Mouse (Mus musculus) limb, embryonic 13.5 days (tissue): Measurements from ENCODE around the gene Ip6k3. TPM values are rescaled to one million over a fixed set of nuclear protein-coding genes. Genes with fewer than 3 reads are reported as not detected.

Experiments used
- ATAC-seq: fragments of 200-750 bp; cut with Nextera tagmentation; 2 replicates; pipeline ENCODE4 v1.8.0; 2017; ENCODE audit warnings: low read depth, moderate number of reproducible peaks, moderate TSS enrichment; ENCODE audit not compliant: low FRiP score
- H3K27ac ChIP-seq: fragments of 300-500 bp; sonication (generic); 2 replicates; pipeline ENCODE4 v1.5.1; 2015; ENCODE audit warnings: inconsistent platforms, mild to moderate bottlenecking, moderate library complexity
- H3K27me3 ChIP-seq: fragments of 300-500 bp; sonication (generic); 2 replicates; pipeline ENCODE4 v1.6.1; 2015; ENCODE audit warnings: mild to moderate bottlenecking, inconsistent platforms
- H3K36me3 ChIP-seq: fragments of 300-500 bp; sonication (generic); 2 replicates; pipeline ENCODE4 v1.6.1; 2015; ENCODE audit warnings: inconsistent platforms, mild to moderate bottlenecking, moderate library complexity
- H3K4me1 ChIP-seq: fragments of 300-500 bp; sonication (generic); 2 replicates; pipeline ENCODE4 v1.6.1; 2015; ENCODE audit warnings: inconsistent platforms
- H3K4me2 ChIP-seq: fragments of 300-500 bp; sonication (generic); replicated peaks from 2 replicates; pipeline ENCODE4 v1.6.1; 2015; ENCODE audit warnings: inconsistent platforms, mild to moderate bottlenecking, moderate library complexity
- H3K4me3 ChIP-seq: fragments of 300-500 bp; sonication (generic); 2 replicates; pipeline ENCODE4 v1.5.1; 2015; ENCODE audit warnings: moderate library complexity, mild to moderate bottlenecking, inconsistent platforms
- H3K9ac ChIP-seq: fragments of 300-500 bp; sonication (generic); 2 replicates; pipeline ENCODE4 v1.6.1; 2015; ENCODE audit warnings: mild to moderate bottlenecking, inconsistent platforms
- H3K9me3 ChIP-seq: fragments of 300-500 bp; sonication (generic); 2 replicates; pipeline ENCODE4 v1.6.1; 2016; ENCODE audit warnings: inconsistent platforms
- WGBS: fragments of 180-500 bp; shearing (Covaris S2); methylation state at CpG from one replicate; pipeline ENCODE4 v1.1.7; 2015; 5-methylcytosine and 5-hydroxymethylcytosine counted together
- polyA plus RNA-seq: library from polyadenylated mRNA; unstranded; fragments of >200 nt; fragmentation: Nextera tagmentation; extraction: Ambion mirVana; gene quantifications from 2 replicates; pipeline ENCODE4 v1.2.1, GENCODE M21; 2015

The Ip6k3 gene
- polyA plus RNA-seq, 1 experiment from 2014 or later, result 0.55 TPM

DNA sequence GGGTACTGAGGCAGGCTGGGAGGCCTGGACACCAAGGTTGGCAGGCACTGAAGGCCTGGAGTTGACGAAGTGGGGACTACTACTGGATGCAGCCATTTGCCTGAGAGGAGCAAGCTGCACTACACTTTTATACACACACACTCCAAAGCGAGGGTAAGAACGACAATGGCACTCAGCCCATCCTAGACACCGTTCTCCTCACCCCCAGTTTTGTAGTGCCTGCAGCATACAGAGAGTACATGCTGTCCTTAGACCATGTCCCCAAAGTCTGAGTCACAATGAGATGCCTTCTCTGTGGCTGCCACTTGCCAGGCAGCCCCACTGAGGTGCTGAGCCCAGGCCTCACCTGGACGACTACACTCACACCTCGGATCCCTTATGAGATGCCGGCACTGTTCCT, 37.8 kb downstream of the Ip6k3 start:
- WGBS, result 80% methylated on average over 7 of the region's 7 CpGs

DNA sequence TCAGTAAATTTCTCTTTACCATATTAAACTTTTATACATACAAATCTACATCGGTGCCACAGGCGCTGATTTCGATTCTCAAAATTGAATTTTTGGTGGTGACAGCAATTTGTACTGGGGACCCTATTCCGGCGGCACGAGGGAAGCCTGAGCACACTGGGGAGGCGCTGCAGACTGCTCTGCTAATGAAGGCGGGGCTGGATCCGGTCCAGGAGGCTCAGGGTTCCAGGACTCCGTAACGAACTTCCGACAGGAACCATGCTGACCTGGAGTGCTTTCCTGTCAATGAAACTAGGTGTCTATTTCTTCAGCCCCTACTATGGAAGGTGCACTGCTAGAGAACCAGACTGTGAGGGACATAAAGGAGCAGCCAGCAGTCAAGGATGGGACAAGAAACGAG, 38.3 kb downstream of the Ip6k3 start:
- Histone ChIP-seq H3K4me2 (no peak overlapping the region), H3K27ac (no peak overlapping the region), H3K9ac (no peak overlapping the region), H3K9me3 (no peaks in the 10 kb centered on the region), H3K36me3 (peaks cover 22% of the 10 kb centered on the region), H3K27me3 (no peaks in the 10 kb centered on the region), H3K4me1 (peaks cover 80% of the 10 kb centered on the region), H3K4me3 (no peak overlapping the region)
- 72% methylated on average over 13 of the region's 13 CpGs for WGBS
- no peak for ATAC-seq

More for the DNA sequence above, 37.8 kb downstream of the Ip6k3 start:
- H3K4me3 ChIP-seq, result no peak overlapping the region
- H3K27ac ChIP-seq, result no peak overlapping the region
- H3K36me3 ChIP-seq, result peaks cover 17% of the 10 kb centered on the region
- H3K9me3 ChIP-seq, result no peaks in the 10 kb centered on the region
- no peak for ATAC-seq
- H3K4me2 ChIP-seq, result peak overlapping the region; percentile 14; the same call in 1 of the 2 replicates
- H3K4me1 ChIP-seq, result peaks cover 78% of the 10 kb centered on the region
- H3K27me3 ChIP-seq, result no peaks in the 10 kb centered on the region
- 0 out of 2 replicates have a peak overlapping the region, but pooled peaks have one; percentile 45 for H3K9ac ChIP-seq

DNA sequence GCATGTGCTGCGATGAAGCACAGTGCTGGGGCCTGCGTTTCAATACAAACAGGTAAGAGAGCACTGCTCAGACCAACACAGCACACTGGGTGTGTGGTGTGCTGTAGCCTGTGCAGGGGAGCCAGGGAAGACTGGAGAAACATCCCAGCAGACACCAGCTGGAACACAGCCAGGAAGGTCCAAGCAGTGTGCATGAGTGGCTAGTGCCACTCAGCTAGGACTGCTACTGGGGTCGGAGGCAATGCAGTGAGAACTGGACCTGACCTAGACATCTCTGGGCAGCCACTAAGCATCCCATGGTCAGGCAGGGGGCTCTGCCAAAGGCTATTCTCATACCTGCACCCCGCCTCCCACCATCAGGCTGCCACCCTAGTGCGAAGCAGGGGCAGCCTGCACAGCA, 39.4 kb downstream of the Ip6k3 start:
- no peak overlapping the region for H3K9ac ChIP-seq
- H3K27ac ChIP-seq, result no peak overlapping the region
- H3K4me1 ChIP-seq, result peaks cover 75% of the 10 kb centered on the region
- no peaks in the 10 kb centered on the region for H3K27me3 ChIP-seq
- no peak overlapping the region for H3K4me3 ChIP-seq
- no peak for ATAC-seq
- H3K36me3 ChIP-seq, result peaks cover 33% of the 10 kb centered on the region
- no peak overlapping the region for H3K4me2 ChIP-seq
- 91% methylated on average over 5 of the region's 5 CpGs for WGBS
- H3K9me3 ChIP-seq, result no peaks in the 10 kb centered on the region

GRCm38 (mm10) chr17:27126974-27127373, 40.6 kb downstream of the Ip6k3 start:
- peaks cover 63% of the 10 kb centered on the region for H3K4me1 ChIP-seq
- H3K9ac ChIP-seq, result no peak overlapping the region; the same call in 1 of the 2 replicates
- H3K36me3 ChIP-seq, result peaks cover 45% of the 10 kb centered on the region

GRCm38 (mm10) chr17:27125669-27126202, 41.9 kb downstream of the Ip6k3 start:
- Histone ChIP-seq H3K4me2 (no peak overlapping the region), H3K4me3 (no peak overlapping the region), H3K4me1 (peaks cover 54% of the 10 kb centered on the region), H3K9ac (no peak overlapping the region), H3K36me3 (peaks cover 55% of the 10 kb centered on the region), H3K9me3 (no peaks in the 10 kb centered on the region), H3K27ac (no peak overlapping the region), H3K27me3 (no peaks in the 10 kb centered on the region)
- ATAC-seq, result no peak
- WGBS, result 89% methylated on average over 11 of the region's 11 CpGs

More at GRCm38 (mm10) chr17:27126974-27127373, 40.6 kb downstream of the Ip6k3 start:
- Histone ChIP-seq H3K27me3 (no peaks in the 10 kb centered on the region), H3K4me2 (no peak overlapping the region), H3K9me3 (no peaks in the 10 kb centered on the region), H3K27ac (no peak overlapping the region), H3K4me3 (no peak overlapping the region)
- 81% methylated on average over 10 of the region's 10 CpGs for WGBS
- ATAC-seq, result no peak

DNA sequence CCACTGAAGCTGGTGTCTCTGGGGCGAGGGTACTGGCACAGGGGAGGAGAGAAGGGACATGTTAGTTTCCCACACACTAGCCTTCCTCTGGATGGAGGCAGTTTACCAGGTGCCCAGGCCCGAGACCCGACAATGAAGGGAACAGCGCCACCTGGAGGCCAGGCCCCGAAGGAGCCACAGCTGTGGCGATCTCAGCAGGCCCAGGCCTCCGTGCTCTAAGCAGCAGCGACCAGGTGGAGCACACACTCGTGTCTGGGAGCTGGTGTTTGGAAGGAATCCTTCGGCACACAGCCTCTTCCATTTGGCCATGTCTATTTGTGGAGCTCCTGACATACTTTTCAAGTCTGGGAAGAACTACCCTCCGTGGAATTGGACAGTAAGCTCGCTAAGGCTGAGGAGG, 42.4 kb downstream of the Ip6k3 start:
- H3K27ac ChIP-seq, result no peak overlapping the region
- no peak for ATAC-seq
- peaks cover 55% of the 10 kb centered on the region for H3K36me3 ChIP-seq
- H3K4me2 ChIP-seq, result no peak overlapping the region
- H3K9me3 ChIP-seq, result no peaks in the 10 kb centered on the region
- H3K4me1 ChIP-seq, result peaks cover 54% of the 10 kb centered on the region
- no peak overlapping the region for H3K9ac ChIP-seq
- no peak overlapping the region for H3K4me3 ChIP-seq
- 31% methylated on average over 12 of the region's 12 CpGs for WGBS
- H3K27me3 ChIP-seq, result no peaks in the 10 kb centered on the region

GRCm38 (mm10) chr17:27123813-27124375, 43.7 kb downstream of the Ip6k3 start:
- no peak overlapping the region for H3K9ac ChIP-seq
- H3K27me3 ChIP-seq, result no peaks in the 10 kb centered on the region
- 89% methylated on average over 7 of the region's 7 CpGs for WGBS
- no peaks in the 10 kb centered on the region for H3K9me3 ChIP-seq
- H3K27ac ChIP-seq, result peak overlapping the region; percentile 28; the same call in 1 of the 2 replicates
- peaks cover 63% of the 10 kb centered on the region for H3K36me3 ChIP-seq
- H3K4me2 ChIP-seq, result no peak overlapping the region
- H3K4me1 ChIP-seq, result peaks cover 48% of the 10 kb centered on the region
- no peak for ATAC-seq
- no peak overlapping the region for H3K4me3 ChIP-seq

- Histone ChIP-seq H3K27ac (no peak overlapping the region), H3K4me2 (no peak overlapping the region), H3K9me3 (no peaks in the 10 kb centered on the region), H3K4me1 (peaks cover 44% of the 10 kb centered on the region), H3K36me3 (peaks cover 67% of the 10 kb centered on the region), H3K27me3 (no peaks in the 10 kb centered on the region), H3K9ac (no peak overlapping the region), H3K4me3 (no peak overlapping the region)
- no peak for ATAC-seq
- WGBS, result 92% methylated on average over 2 of the region's 2 CpGs
Measured at GRCm38 (mm10) chr17:27123103-27123502, 44.5 kb downstream of the Ip6k3 start.

- Histone ChIP-seq H3K4me2 (no peak overlapping the region), H3K4me3 (no peak overlapping the region), H3K4me1 (peaks cover 41% of the 10 kb centered on the region), H3K27ac (no peak overlapping the region), H3K9me3 (no peaks in the 10 kb centered on the region), H3K27me3 (no peaks in the 10 kb centered on the region), H3K36me3 (peaks cover 71% of the 10 kb centered on the region), H3K9ac (no peak overlapping the region)
- 87% methylated on average over 11 of the region's 11 CpGs for WGBS
- ATAC-seq, result no peak
Measured at GRCm38 (mm10) chr17:27122701-27123100, 44.9 kb downstream of the Ip6k3 start.

- Histone ChIP-seq H3K27ac (no peak overlapping the region), H3K4me2 (no peak overlapping the region), H3K36me3 (peaks cover 78% of the 10 kb centered on the region), H3K9me3 (no peaks in the 10 kb centered on the region), H3K4me3 (no peak overlapping the region), H3K9ac (no peak overlapping the region), H3K27me3 (no peaks in the 10 kb centered on the region), H3K4me1 (peaks cover 37% of the 10 kb centered on the region)
- no peak for ATAC-seq
- WGBS, result 75% methylated on average over 7 of the region's 7 CpGs
Measured at GRCm38 (mm10) chr17:27121781-27122180, 45.8 kb downstream of the Ip6k3 start.

DNA sequence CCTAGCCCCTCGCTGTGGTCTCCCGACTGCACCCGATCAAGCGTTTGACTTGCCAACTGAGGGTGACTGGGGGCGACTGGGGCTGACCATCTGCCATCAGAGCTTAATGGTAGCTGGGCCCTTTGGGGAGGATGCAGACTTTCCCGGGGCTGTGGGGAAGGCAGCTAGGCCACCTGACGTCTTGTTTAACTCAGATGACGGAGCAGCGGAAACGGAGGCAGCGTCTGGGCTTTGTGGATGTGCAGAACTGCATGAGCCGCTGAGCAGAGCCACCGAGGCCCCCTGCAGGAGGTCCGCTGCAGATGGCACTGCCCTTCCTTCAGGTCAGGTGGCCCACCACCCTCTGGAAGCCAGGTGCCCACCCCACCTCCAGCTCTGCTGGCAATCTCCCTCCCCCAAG, 46.3 kb downstream of the Ip6k3 start:
- no peaks in the 10 kb centered on the region for H3K27me3 ChIP-seq
- H3K4me2 ChIP-seq, result no peak overlapping the region
- no peak overlapping the region for H3K9ac ChIP-seq
- H3K27ac ChIP-seq, result no peak overlapping the region
- no peak overlapping the region for H3K4me3 ChIP-seq
- WGBS, result 56% methylated on average over 14 of the region's 14 CpGs
- peaks cover 83% of the 10 kb centered on the region for H3K36me3 ChIP-seq
- H3K9me3 ChIP-seq, result no peaks in the 10 kb centered on the region
- no peak for ATAC-seq
- peaks cover 32% of the 10 kb centered on the region for H3K4me1 ChIP-seq

DNA sequence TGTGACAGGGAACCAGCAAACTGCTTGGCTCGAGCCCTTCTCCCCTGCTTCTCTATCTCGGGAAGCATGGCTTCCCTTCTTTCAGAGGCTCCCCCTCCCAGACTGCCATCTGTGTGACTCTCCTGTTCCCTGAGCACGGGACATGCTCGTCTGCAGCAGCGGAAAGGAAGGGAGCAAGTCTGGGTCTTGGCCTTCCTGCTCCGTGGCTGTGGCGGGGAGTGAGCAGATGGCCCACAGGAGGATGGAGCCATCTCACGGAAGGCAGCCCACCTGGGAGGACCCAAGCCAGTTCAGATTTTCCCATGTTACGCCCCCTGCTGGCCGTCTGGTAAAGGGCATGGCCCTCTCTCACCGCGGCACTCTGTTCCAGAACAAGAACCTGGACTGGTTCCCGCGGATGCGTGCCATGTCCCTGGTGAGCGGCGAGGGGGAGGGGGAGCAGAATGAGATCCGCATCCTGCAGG, 47.0 kb downstream of the Ip6k3 start:
- Histone ChIP-seq H3K36me3 (peaks cover 85% of the 10 kb centered on the region), H3K4me2 (0 out of 2 replicates have a peak overlapping the region, but pooled peaks have one; percentile 3), H3K4me3 (no peak overlapping the region), H3K27me3 (no peaks in the 10 kb centered on the region), H3K9ac (0 out of 2 replicates have a peak overlapping the region, but pooled peaks have one; percentile 19), H3K27ac (no peak overlapping the region), H3K4me1 (peaks cover 25% of the 10 kb centered on the region), H3K9me3 (no peaks in the 10 kb centered on the region)
- 8% methylated on average over 18 of the region's 18 CpGs for WGBS
- ATAC-seq, result no peak
